Mouse (Mus musculus) testis, adult 2 months (tissue): ENCODE results near the gene Retnlg.

Source experiments
- CTCF ChIP-seq: fragments of 200-500 bp; IDR thresholded peaks from 2 replicates; pipeline ENCODE4 v1.5.1; 2012; ENCODE audit warnings: low read depth, mild to moderate bottlenecking, inconsistent platforms, low read length, moderate library complexity; ENCODE audit not compliant: control insufficient read depth, insufficient read depth, insufficient replicate concordance
- POLR2A ChIP-seq: fragments of 200-500 bp; IDR thresholded peaks from 2 replicates; pipeline ENCODE4 v1.6.1; 2012; ENCODE audit warnings: low read depth, mild to moderate bottlenecking, inconsistent platforms, low read length, moderate library complexity; ENCODE audit not compliant: control insufficient read depth

- no peak for TF ChIP-seq POLR2A
- no peak for TF ChIP-seq CTCF
These were observed 27.4 kb downstream of the Retnlg start for GRCm38 (mm10) chr16:48899868-48900267.
